Mouse (Mus musculus) layer of hippocampus, postnatal 25 days (tissue): ENCODE data around the gene Eva1a. TPM values are rescaled to one million over a fixed set of nuclear protein-coding genes. Genes with fewer than 3 reads are reported as not detected.

Experiments
- DNase-seq, 2 experiments: peaks; one replicate each; pipeline ENCODE4 v3.0.0; 2022; ENCODE audit warnings: mixed read lengths in 2 of 2, low spot score in 1 of 2; ENCODE audit errors: extremely low spot score in 1 of 2
- total RNA-seq, 2 experiments: library from RNA; stranded (reverse); gene quantifications; 2 replicates each; pipeline ENCODE4 v1.2.3; 2021

The Eva1a gene
- total RNA-seq: 10 to 100 TPM; 14.6 to 16.9 TPM

GRCm38 (mm10) chr6:82040834-82041487, at the start of gene Eva1a:
Gene Eva1a (plus strand): TSS chr6:82041043.
- no peak for DNase-seq

GRCm38 (mm10) chr6:82012392-82012791, 28.5 kb upstream of the Eva1a start:
- DNase-seq: no peak

- DNase-seq: no peak
These were observed 19.8 kb upstream of the Eva1a start for GRCm38 (mm10) chr6:82021074-82021473.

- DNase-seq: no peak
These were observed 19.3 kb upstream of the Eva1a start for GRCm38 (mm10) chr6:82021494-82021893.

GRCm38 (mm10) chr6:82029611-82030510, 11.0 kb upstream of the Eva1a start:
- DNase-seq: no peak

GRCm38 (mm10) chr6:82030511-82030884, 10.3 kb upstream of the Eva1a start:
- no peak for DNase-seq

- DNase-seq: no peak
These were observed 3.6 kb upstream of the Eva1a start for GRCm38 (mm10) chr6:82037211-82037610.

- DNase-seq: no peak
These were observed 1.6 kb upstream of the Eva1a start for GRCm38 (mm10) chr6:82039193-82039592.

GRCm38 (mm10) chr6:82039968-82040367, 875 bp upstream of the Eva1a start:
- no peak for DNase-seq

GRCm38 (mm10) chr6:82041488-82042295, 849 bp downstream of the Eva1a start:
- no peak for DNase-seq

- peak in 1 of 2 experiments; percentile 24 for DNase-seq
These were observed 1.7 kb downstream of the Eva1a start for GRCm38 (mm10) chr6:82042296-82043125.

- DNase-seq: no peak
These were observed 2.8 kb downstream of the Eva1a start for GRCm38 (mm10) chr6:82043634-82044033.

GRCm38 (mm10) chr6:82044509-82044908, 3.7 kb downstream of the Eva1a start:
- no peak for DNase-seq

- DNase-seq: no peak
These were observed 7.1 kb downstream of the Eva1a start for GRCm38 (mm10) chr6:82047977-82048376.

- no peak for DNase-seq
These were observed 9.4 kb downstream of the Eva1a start for GRCm38 (mm10) chr6:82050201-82050600.

- no peak for DNase-seq
These were observed 10.7 kb downstream of the Eva1a start for GRCm38 (mm10) chr6:82051569-82051968.

- no peak for DNase-seq
These were observed 11.3 kb downstream of the Eva1a start for GRCm38 (mm10) chr6:82052047-82052725.

- DNase-seq: no peak
These were observed 11.9 kb downstream of the Eva1a start for GRCm38 (mm10) chr6:82052726-82053118.

GRCm38 (mm10) chr6:82054854-82055253, 14.0 kb downstream of the Eva1a start:
- no peak for DNase-seq
